Mouse (Mus musculus): Measurements from ENCODE around the gene Ski.

- no peak for TF ChIP-seq CTCF (IDR thresholded peaks at IDR 0.05)
- 0 out of 2 replicates have a peak, but pooled peaks have one; percentile 20 for TF ChIP-seq EP300 (IDR thresholded peaks at IDR 0.05)
Measured at GRCm38 (mm10) chr4:155113766-155114410, 108.5 kb downstream of the Ski start.
